Mouse (Mus musculus): ENCODE measurements around the gene Chac1.
A peak's percentile ranks its signal among the peaks of the same experiment; 100 is the strongest.

Gene Chac1

DNA sequence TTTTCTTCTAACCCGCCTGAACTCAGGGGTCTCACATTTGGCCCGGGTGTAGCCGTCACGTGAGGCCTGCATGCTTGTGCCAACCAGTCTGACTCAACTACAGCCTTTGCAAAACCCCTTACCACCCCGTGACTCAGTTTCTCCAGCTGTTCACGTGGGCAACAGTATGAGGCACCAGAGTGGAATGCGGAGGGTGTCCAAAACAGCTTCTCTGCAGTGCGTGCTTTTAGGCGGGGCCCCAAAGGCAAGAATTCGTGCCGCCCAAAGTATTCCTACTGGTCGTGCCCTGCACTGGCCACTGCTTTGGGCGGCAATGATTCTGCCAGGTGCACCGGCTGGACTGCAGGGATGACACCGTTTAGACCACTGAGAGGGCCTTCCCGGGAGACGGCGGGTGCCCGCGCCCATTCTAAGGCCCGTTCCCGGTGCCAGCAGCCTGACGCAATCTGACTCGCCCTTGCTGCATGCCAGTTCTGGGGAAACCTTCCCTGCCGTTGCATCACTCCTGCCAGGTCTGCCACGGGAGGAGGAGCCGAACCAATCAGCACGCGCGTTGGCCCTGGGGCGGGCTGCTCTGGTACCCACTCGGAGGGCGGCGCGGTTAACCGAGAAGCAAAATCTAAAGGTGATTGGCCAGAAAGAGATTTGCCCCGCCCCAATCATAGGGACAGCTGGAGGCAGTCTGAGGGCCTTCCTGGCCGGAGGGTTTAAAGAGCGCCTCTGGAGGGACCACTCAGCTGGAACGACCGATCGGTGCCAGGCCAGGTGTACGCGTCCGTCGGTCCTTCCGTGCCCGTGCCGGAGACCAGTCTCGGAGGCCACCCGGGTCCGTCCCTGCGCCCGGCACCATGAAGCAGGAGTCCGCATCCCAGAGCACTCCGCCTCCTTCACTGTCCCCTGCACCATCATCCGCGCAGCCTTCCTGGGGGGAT is at the start of gene Chac1:
Gene Chac1 (plus strand): TSS at position 675 of the 932 bp plus-strand sequence.
- DNase-seq (ENCODE audit: low spot score): peak; percentile 98

DNA sequence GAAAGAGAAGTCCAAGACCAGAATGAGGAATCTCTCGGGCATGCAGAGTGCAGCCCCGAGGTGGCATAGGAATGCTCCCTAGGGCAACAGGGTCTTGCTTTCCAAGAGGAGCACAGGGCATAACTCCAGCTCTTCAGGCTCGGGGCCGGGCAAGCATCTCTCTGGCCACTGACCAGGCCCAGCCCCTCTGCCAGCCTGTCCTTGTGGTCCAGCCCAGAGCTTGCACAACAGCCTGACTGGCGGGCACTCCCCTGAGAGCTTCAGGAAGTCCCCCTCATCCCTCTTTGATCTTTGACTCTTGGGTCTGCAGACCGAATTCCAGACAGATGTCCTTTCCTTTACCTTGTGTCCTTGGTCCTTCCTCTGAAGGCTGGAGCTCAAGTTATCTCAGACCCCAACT is 48.2 kb upstream of the Chac1 start:
- peak; percentile 49 for DNase-seq (ENCODE audit: low spot score)

DNA sequence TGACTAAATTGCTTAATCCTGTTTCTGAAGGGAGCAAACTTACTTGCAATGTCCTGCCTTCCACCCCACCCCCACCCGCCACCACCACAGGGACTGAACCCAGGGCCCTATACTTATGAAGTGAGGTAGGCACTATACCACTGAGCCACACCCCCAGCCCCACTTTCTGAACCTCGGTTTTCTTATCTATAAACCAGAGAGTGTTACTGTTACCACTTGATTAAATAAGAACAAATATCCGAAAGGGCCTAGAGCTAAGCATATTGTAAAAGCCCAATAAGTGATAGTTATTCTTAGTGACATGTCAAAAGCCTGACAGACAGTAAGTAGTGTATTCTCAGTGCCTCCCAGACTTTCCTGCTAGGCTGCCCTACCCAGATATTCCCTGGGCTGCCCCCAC is 46.6 kb upstream of the Chac1 start:
- DNase-seq (ENCODE audit: low spot score): no peak

DNA sequence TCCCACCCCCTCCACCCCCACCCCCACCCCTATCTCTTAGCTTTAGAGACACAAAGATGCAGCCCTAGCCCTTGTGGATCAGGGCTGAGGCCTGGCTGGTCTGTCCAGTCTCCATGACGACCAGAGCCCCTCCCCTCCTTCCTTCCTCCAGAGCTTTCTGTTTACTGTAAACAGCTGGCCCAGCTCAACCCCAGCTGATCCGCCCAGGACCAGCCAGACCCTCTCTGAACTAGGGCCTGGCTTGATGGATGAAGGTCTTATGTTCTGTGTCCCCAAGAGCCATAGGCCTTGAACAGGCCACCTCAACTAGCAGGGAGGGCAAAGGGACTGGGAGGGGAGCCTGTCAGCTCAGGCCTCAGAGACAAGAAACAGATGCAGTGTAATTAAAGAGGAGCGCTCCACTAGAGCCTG is 46.2 kb upstream of the Chac1 start:
- no peak for DNase-seq (ENCODE audit: low spot score)

DNA sequence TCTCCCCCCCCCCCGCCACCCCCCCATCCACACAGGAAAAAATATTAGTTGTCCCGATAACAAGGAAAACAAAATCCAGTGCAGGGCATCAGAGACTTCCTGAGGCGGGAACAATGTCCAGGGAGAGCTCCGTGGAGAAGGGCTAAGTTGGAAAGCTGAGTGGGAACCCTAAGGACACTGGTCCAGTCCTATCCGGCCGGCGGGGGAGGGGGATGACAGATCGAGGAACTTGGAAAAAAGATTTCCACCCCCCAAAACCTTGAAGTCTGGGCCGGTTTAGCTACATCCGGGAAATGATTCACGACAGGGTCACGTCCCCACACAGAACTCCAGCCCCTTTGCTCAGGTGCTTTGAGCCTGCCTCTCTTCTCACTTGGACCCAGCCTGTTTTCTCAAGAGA is 39.5 kb upstream of the Chac1 start:
- no peak for DNase-seq (ENCODE audit: low spot score)

DNA sequence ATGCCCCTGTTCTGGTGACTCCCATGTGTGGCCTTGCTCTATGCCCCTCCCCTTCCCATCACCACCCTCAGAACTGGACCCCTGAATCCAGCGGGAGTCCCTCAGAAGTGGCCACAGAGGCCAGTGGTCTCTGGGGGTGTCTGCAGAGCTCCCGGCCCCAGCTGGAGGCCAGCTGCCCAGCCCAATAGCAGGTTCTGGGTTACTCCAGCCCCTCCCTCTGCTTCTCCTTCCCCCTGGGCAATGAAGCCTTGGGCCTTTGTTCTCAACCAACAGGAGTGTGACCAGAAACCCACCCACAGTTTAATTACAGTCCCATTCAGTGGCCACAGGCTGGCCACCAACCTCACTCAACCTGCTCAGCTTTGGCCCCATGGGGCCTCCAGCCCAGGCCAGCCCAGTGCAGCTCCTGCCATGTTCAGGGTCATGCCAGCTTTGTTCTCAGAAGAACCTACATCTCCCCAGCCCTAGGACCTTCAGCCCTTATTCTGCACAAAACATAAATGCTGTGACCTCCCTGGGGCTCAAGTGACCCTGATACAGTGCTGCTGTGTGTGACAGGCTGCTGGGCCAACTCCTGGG is 38.6 kb upstream of the Chac1 start:
- DNase-seq (ENCODE audit: low spot score): no peak

DNA sequence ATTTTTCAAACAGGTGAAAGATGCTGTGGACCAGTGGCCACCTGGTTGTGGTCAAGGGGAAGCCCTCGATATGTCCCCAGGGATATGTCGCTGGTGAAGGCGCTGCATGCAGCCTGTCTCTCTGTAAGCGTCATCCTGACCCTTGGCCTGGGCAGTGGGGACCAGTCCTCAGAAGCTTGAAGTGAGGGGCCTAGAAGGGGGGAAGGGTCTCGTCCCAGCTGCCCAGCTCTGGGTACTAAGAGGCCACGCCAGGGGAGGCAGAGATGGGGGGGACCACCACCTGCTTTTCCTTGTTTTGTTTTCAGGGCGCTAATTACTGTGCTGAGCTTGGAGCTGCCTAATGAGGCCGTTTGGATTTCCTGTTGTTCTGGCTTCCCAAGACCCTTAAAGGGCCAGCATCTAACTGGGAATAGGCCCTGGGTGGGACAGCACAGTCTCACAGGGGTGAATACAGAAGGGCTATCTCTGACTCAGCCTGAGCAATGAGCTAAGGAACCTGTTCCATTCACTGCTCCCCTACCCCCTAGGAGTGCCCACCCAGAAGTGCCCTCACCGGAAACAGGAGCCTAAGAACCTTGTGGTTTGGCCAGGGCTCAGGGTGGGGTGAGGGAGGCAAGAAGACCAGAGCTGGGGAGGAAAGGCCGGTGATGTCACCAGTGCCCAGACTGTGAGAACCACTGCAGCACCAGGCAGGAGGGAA is 37.1 kb upstream of the Chac1 start:
- DNase-seq (ENCODE audit: low spot score): no peak

DNA sequence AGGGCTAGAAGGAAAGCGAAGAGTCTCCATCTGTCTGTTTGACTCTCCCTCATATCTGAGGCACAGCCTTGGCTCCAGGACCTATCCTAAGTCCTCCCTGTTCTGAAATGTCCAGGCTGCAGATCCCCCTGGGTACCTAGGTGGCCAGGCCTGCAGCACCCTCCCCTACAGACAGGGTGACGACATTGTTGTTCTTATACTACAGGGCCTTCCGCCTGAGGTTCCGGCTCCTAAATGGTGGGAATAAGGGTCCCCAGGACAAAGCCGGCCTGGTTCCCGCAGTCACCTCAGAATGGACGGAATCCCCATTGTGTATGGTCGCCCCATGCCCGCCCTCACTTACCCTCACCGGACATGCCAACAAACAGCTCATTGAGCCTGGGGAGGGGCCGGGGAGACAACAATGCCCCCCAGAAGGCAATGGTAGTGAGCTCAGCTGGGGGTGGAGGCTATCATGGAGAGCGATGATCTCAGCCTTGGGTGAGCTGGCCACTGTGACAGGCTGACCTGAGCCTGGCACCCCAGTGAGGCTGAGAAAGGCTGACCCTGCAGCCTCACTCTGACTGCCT is 36.2 kb upstream of the Chac1 start:
- no peak for DNase-seq (ENCODE audit: low spot score)

DNA sequence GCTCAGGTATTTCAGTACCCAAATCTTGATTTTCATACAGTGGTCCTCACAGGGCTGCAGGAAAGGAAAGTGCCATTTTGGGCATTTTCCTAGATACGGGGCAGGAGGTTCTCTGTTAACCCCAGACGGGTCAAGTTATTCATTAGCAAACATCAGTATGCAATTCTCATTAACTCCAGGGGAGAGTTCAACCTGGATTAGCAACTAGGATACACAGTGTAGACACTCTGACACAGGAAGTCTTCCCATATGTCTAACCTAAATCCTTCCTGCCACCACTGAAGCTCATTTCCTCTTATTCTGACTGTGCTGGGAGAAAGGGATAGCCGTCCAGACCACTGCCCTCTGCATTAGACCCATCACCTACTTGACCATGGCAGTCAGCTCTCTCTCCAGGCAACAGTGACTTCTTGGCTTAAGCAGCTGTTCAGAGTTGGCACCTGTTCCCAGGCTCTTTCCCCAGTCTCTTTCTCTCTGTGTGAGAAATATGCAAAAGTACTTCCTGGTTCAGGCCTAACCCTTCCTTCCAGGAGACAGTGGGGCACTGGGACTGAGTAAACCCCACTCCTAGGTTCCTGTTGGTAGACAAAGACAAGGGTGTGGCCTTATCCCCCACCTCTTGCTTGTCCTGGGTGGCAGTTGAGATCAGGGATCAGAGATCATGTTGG is 32.9 kb upstream of the Chac1 start:
- peak; percentile 94 for DNase-seq (ENCODE audit: low spot score)

DNA sequence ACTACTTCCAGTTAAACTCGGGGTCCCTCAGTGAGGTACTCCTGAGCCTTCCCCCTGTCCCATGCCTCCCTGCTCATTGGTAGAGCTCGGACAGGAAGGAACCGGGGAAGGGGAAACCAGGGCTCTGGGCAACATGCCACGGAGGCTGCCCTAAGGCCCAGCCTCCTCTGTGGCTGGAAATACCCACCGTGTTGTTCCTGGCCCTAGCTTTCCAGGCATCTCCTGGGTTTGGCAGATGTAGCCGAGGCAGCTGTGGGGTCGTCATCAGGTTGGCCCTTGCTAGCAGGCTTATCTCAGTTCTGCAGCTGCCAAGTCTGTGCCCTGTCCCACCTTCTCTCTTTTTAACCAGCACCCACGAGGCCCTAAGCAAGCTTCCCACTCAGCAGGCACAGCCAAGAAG is 30.5 kb upstream of the Chac1 start:
- DNase-seq (ENCODE audit: low spot score): no peak

DNA sequence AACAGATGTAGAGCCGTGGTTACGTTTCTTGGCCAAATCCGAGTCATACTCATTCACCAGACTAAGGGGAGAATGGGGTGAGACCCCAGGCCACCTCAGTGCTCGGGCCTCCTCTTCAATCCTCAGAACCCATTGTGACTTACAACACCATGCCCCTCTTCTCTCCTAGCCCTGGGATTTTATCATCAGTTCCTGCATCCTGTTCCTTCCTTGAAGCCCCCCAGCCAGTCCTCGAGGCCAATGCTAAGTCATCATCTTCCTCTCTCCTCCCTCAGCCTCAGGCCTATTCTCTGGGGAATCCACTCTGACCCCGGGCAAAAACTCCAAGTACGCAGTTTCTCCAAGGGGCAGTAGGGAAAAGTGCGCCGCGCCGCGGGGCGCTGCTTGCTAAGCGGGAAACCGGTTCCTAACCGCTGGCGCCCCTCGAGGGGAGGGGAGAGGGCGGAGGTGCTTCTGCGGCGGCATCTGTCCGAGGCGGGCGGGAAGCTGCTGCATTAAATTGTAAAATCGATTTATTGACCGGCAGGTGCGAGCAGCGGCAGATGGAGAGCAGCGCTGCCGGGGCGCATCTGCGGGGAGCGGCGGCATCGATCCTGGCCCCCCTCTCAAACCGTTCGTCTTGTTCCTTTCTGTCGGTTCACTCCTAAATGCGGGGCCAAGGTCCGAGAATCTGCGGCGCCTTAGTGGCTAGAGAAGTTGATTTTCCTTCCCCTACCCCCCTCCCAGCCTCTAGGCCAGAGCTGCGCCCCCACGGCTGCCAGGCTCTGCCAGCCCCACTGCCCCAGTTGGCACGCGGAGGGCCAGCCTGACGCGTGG is 29.1 kb upstream of the Chac1 start:
- DNase-seq (ENCODE audit: low spot score): no peak

DNA sequence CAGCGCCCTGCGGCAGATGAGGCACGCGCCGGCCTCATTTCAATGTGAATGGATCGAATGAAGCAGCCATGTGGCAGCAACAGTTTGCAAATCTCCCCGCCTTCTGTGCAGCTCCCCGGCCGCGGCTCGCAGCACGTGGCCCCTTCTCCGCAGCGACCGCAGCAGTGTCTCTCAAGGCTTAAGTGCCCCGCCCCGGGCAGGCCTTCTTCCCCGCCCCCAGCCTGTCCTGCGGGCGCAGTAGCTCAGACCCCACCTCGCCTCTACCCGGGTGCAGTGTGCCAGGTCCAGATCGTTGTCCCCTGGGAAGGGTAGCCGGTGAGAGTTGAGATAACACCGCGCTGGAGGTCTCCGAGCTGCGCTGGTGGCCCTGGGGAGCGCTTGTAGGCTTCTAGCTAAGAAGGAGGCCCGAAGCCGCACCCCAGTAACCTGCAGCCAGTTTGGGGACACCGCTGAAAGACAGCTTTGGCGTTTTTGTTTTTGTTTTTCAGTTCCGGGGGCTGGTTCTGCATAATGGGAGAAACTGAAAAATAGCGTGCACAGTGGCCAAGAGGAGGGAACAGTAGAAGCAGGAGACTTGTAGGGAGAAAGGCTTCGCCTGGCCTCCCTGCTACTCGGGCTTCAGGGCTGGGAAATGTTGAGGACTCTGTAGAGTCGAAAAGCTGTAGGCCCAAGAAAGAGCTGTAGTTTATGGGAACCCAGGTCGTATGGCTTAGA is 28.3 kb upstream of the Chac1 start:
- no peak for DNase-seq (ENCODE audit: low spot score)

DNA sequence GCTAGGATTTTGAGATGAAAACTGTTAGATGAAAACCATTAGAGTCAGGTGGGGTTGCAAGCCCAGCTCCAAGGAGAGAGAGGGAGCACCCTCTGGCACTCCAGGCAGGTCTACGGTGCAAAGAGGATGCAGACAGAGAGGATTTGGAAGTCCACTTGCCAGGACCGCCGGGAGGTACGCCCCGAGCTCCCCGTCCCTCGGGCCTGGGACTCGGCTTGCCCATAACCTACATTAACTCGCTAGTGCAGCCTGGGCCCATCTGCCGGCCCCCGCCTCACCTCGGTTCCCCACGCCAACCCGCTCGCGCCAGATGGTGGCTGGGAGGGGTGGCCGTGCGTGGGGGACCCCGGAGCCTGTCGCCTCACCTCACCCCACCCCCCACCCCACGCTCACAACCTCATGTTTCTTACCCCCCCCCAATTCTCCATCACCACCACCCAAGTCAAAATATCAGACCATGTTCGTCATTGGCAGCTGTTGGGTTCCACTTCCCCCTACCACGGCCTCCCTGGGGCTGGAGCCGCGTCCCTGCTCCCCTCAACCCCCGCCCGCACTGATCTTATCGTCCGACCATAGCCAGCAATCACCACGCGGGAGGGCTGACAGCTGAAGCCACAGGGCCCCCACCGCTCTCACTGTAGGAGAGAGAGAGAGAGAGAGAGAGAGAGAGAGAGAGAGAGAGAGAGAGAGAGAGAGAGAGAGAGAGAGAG is 27.0 kb upstream of the Chac1 start:
- no peak for DNase-seq (ENCODE audit: low spot score)

DNA sequence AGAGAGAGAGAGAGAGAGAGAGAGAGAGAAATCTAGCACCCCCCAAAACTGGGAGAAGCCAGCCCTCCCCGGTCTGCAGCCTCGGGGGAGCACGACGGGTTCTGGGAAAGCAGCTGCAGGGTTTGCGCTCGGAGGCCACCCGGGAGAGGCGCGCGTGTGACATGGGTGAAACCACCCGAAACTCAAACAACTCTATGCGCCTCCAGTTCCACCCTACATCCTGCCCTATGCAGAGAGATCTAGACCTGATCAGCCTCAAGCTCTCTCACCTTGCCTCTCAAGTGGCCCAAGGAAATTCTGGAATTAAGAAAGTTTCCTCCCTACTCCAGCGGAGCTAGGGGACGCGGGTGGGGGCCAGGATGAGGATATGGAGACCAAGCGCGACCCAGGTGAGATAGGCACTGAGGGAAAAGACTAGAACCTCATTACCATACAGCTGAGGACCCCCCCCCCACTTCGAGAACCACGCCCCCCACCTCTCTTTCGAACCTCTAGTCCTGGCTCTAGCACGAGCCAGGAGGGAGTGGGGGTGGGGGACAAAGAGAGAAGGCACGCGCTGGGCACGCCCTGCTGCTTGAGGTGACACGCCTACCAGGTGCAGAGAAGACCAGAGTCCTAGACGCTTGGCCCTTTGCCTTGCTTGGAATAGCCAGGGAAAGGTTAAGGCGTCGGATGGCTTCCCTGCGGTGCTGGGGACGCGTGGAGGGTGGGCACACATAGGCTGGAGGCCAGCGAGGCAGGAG is 26.3 kb upstream of the Chac1 start:
- DNase-seq (ENCODE audit: low spot score): no peak

DNA sequence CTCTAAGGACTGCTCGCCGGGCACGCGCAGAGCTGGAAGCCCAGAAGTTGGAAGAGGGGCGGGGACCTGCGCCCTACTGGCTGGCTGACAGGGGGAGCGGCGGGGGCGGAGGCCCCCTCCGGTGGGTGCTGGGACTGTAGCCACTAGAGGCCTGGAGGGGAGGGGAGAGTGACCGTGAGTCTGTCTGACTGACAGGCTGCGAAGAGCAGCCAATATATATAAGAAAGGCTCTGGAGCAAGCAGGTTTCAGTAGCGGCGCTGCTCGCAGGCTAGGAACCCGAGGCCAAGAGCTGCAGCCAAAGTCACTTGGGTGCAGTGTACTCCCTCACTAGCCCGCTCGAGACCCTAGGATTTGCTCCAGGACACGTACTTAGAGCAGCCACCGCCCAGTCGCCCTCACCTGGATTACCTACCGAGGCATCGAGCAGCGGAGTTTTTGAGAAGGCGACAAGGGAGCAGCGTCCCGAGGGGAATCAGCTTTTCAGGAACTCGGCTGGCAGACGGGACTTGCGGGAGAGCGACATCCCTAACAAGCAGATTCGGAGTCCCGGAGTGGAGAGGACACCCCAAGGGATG is 25.4 kb upstream of the Chac1 start, which contains the start of gene Dll4:
Gene Dll4 (plus strand): TSS at position 217 of the 576 bp plus-strand sequence.
- DNase-seq (ENCODE audit: low spot score): no peak

DNA sequence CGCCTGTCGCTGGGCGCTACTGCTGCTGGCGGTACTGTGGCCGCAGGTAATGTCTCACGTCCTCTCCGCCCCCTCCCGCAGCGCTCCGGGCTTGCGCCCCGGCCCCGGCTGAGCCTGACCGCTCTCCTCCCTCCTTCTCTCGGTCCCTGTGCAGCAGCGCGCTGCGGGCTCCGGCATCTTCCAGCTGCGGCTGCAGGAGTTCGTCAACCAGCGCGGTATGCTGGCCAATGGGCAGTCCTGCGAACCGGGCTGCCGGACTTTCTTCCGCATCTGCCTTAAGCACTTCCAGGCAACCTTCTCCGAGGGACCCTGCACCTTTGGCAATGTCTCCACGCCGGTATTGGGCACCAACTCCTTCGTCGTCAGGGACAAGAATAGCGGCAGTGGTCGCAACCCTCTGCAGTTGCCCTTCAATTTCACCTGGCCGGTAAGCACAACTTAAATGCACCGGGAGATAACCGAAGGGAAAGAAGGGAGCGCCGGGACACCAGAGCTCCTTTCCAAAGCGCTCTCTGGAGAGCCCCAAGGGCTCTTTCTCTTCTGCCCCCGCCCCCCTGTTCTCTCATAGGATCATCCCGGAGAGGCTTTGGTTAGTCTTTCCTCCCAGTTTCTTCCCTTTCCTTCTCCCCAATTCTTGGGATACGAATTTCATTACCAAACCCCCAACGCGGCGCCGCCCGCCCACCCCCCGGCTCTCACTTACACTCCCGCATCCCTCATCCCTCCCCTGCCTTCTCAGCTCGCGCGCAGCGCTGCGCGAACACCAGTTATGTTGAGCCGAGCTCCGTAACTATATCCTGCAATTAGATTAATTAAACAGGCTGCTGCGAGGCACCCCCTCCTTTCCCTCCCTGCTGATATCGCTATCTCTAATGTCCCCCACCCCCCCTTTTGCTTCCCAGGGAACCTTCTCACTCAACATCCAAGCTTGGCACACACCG is 24.6 kb upstream of the Chac1 start:
- no peak for DNase-seq (ENCODE audit: low spot score)

DNA sequence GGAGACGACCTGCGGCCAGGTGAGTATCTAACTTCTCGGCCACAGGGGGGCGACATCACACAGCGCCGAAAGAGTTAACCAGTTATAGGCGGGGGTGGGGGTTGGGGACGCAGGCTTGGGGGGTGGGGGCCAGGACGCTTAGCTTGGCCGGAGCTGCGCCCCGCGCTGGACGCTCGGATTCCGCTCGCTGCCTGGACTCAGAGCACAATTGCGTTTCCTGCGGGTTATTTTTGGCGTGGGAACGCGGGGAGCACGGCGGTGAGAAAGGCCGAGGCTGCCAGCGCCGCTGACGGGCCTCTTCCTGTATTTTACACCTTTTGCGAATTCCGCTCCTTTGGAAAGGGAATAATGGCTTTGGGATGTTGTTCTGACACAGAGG is 23.9 kb upstream of the Chac1 start:
- DNase-seq (ENCODE audit: low spot score): no peak
